Mouse (Mus musculus) myocyte (in vitro differentiated cells): ENCODE data around the gene Atp6v1c2.

Experiments used
- CEBPB ChIP-seq: IDR thresholded peaks from 2 replicates; pipeline ENCODE4 v1.6.1; 2011; ENCODE audit warnings: mild to moderate bottlenecking, moderate library complexity; ENCODE audit not compliant: poor library complexity, insufficient read depth, severe bottlenecking
- MYOG ChIP-seq, 3 experiments: IDR thresholded peaks; one replicate each; pipeline ENCODE4 v1.6.1; 2011; ENCODE audit warnings: control low read depth in 2 of 3, low read depth in 2 of 3, mild to moderate bottlenecking in 2 of 3; ENCODE audit not compliant: insufficient read length in 2 of 3, control insufficient read depth in 1 of 3, insufficient read depth in 1 of 3
- POLR2A ChIP-seq: IDR thresholded peaks from one replicate; pipeline ENCODE4 v1.6.1; 2011; ENCODE audit warnings: low read depth, mild to moderate bottlenecking, control low read depth, moderate library complexity; ENCODE audit not compliant: insufficient read length
- POLR2AphosphoS2 ChIP-seq: IDR thresholded peaks from one replicate; pipeline ENCODE4 v1.6.1; 2011; ENCODE audit warnings: low read depth, control low read depth; ENCODE audit not compliant: insufficient read length
- SRF ChIP-seq: IDR thresholded peaks from one replicate; pipeline ENCODE4 v1.6.1; 2011; ENCODE audit warnings: low read depth; ENCODE audit not compliant: control insufficient read depth, insufficient read length
- USF1 ChIP-seq: IDR thresholded peaks from one replicate; pipeline ENCODE4 v1.6.1; 2011; ENCODE audit warnings: low read depth, mild to moderate bottlenecking, control low read depth, moderate library complexity

- no peak for TF ChIP-seq MYOG (IDR thresholded peaks at IDR 0.05; ENCODE audit: control insufficient read depth in 1 of 3, insufficient read depth in 1 of 3, insufficient read length in 2 of 3, low read depth in 2 of 3)
- no peak for TF ChIP-seq USF1
- TF ChIP-seq POLR2A = no peak
- no peak for TF ChIP-seq CEBPB
- no peak for TF ChIP-seq POLR2AphosphoS2
- no peak for TF ChIP-seq SRF
Observed at GRCm38 (mm10) chr12:17242041-17242440, 87.1 kb downstream of the Atp6v1c2 start.
